Mouse (Mus musculus): ENCODE data around the gene Acer2. TPM values are rescaled to one million over a fixed set of nuclear protein-coding genes. Genes with fewer than 3 reads are reported as not detected.

Acer2 gene
- total RNA-seq, 2 experiments from 2014 or later = 1.9 to 2.1 TPM

GRCm38 (mm10) chr4:86902351-86902750, 28.2 kb downstream of the Acer2 start:
- TF ChIP-seq CTCF (IDR thresholded peaks at IDR 0.05) = no peak

GRCm38 (mm10) chr4:86904969-86905368, 30.8 kb downstream of the Acer2 start:
- intact Hi-C loops (cut with DNase I) = no loop called here
- TF ChIP-seq CTCF (IDR thresholded peaks at IDR 0.05) = peak; percentile 46; the same call in 1 of the 2 replicates
- Histone ChIP-seq H3K4me3 (no peak overlapping the region), H3K27ac (no peak overlapping the region)
- no peak for DNase-seq

More at GRCm38 (mm10) chr4:86902351-86902750, 28.2 kb downstream of the Acer2 start:
- H3K4me3 ChIP-seq = no peak overlapping the region
- DNase-seq = no peak
- intact Hi-C loops (cut with DNase I) = no loop called here
- peak overlapping the region; percentile 56 for H3K27ac ChIP-seq

DNA sequence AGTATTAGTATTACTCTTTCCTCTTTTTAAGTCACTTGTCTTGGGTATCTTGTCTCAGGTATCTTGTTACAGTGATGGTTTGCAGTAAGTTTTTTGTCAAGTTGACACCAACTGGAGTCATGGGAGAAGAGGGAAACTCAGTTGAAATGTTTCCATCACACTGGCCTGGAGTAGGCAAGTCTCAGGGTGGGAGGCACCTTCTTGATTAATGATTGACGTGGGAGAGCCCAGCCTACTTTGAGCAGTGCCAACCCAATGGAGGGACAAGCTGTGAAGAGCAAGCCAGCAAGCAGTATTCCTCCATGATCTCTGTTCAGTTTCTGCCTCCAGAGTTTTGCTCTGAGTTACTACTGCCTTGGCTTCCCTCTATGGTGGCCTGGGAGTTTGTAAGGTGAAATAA, 31.7 kb downstream of the Acer2 start:
- no peak for DNase-seq
- no peak overlapping the region for H3K27ac ChIP-seq
- no peak overlapping the region for H3K4me3 ChIP-seq
- intact Hi-C loops (cut with DNase I) = no loop called here
- TF ChIP-seq CTCF (IDR thresholded peaks at IDR 0.05) = no peak

GRCm38 (mm10) chr4:86911576-86912341, 37.6 kb downstream of the Acer2 start:
- H3K27ac ChIP-seq = no peak overlapping the region
- TF ChIP-seq CTCF (IDR thresholded peaks at IDR 0.05) = no peak
- intact Hi-C loops (cut with DNase I) = no loop called here

DNA sequence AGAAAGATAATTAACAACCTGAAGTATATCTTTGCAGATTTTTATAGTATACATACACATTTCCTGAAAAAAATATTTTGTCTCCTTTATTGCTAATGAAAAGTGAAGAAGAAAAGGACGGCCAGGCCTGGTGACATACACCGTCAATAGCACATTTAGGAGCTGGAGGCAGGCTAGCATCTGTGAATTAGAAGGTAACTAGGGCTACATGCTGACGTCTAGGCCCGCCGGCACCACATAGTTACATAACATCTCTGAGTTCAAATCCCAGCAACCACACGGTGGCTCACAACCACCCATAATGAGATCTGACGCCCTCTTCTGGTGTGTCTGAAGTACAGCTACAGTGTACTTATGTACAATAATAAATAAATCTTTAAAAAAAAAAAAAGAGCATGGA, 38.6 kb downstream of the Acer2 start:
- intact Hi-C loops (cut with DNase I) = no loop called here
- DNase-seq = no peak
- H3K27ac ChIP-seq = no peak overlapping the region
- H3K4me3 ChIP-seq = no peak overlapping the region
- TF ChIP-seq CTCF (IDR thresholded peaks at IDR 0.05) = no peak

More at GRCm38 (mm10) chr4:86911576-86912341, 37.6 kb downstream of the Acer2 start:
- DNase-seq = no peak
- H3K4me3 ChIP-seq = no peak overlapping the region

GRCm38 (mm10) chr4:86916062-86916461, 41.9 kb downstream of the Acer2 start:
- intact Hi-C loops (cut with DNase I) = no loop called here

DNA sequence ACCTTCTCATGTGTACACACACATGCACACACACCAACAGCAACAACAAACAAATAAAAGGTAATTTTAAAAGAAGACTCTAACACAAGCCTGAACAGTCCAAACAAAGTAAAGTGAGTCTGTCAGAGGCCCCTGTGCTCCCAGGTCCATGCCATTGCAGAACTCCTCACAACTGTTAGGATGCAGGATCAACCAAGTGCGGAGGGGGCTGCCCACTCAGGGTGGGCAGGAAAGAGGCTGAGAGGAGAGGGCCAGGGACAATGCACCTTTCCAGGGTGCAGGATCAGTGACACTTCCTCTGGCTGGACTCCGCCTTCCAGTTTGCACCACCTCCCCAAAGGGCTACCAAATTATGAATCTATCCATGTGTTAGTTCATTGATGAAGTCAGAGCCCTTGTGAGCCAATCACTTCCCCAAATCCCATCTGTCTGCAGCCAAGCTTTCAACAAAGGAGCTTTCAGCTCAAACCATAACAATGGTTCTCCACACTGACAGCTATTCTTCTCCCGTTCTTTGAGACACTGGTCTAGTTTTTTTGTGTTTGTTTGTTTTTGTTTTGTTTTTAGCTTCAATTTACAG, 49.4 kb downstream of the Acer2 start:
- Histone ChIP-seq H3K27ac (no peak overlapping the region), H3K4me3 (no peak overlapping the region)
- intact Hi-C loops (cut with DNase I) = loop anchor here (10.0 kb wide), 1 partner anchor 99 kb away; no protein-coding TSS in a partner anchor
- no peak for TF ChIP-seq CTCF (IDR thresholded peaks at IDR 0.05)
- DNase-seq = no peak

More at GRCm38 (mm10) chr4:86916062-86916461, 41.9 kb downstream of the Acer2 start:
- peak; percentile 44 for TF ChIP-seq CTCF (IDR thresholded peaks at IDR 0.05)
- Histone ChIP-seq H3K27ac (no peak overlapping the region), H3K4me3 (no peak overlapping the region)
- no peak for DNase-seq

GRCm38 (mm10) chr4:86924804-86925458, 50.7 kb downstream of the Acer2 start:
- Histone ChIP-seq H3K4me3 (no peak overlapping the region), H3K27ac (no peak overlapping the region)
- TF ChIP-seq CTCF (IDR thresholded peaks at IDR 0.05) = peak; percentile 96
- intact Hi-C loops (cut with DNase I) = loop anchor here (1.0 to 10.0 kb wide), 2 partner anchors 40 to 100 kb away; no protein-coding TSS in a partner anchor
- peak; percentile 73 for DNase-seq

DNA sequence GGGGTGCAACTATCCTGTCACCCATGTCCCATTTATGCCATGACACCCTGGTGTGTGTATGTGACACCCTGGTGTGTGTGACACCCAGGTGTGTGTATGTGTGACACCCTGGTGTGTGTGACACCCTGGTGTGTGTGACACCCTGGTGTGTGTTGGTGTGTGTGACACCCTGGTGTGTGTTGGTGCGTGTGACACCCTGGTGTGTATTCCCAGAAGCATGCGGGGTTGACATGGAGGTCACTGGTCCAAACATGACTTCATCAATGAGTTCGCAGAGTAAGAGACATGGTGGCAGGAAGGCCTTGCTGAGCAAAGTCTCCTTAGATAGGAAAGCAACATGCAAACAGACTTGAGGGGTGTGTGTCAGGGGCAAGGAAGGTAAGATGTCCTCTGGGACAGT, 52.8 kb downstream of the Acer2 start:
- TF ChIP-seq CTCF (IDR thresholded peaks at IDR 0.05) = no peak
- H3K27ac ChIP-seq = no peak overlapping the region
- H3K4me3 ChIP-seq = no peak overlapping the region
- no peak for DNase-seq
- intact Hi-C loops (cut with DNase I) = loop anchor here (10.0 kb wide), 1 partner anchor 102 kb away; no protein-coding TSS in a partner anchor

DNA sequence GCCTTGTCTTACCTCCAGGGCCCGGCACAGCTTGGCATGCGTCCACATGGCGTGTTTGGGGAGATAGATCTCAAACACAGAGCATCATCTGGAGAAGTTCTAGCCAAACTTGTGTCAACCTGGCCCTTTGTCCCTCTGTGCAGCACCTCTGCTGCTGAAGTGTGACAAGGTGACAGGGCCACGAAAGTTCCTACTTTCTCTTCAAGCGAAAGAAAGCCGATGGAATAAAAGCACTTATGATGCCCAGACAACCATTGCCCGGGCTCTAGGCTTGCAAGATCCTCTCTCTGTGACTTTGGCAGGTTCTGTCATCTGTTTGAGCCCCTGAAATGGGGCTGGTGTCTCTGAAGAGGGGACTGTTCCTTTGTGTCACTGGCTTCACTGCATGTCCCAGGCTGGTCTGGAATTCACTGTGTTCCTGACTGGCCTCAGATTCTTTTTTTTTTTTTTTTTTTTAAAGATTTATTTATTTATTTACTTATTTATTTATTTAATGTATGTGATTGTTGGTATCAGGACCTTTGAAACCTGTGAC, 56.0 kb downstream of the Acer2 start:
- no peak for TF ChIP-seq CTCF (IDR thresholded peaks at IDR 0.05)
- Histone ChIP-seq H3K4me3 (peak overlapping the region; percentile 66), H3K27ac (no peak overlapping the region)
- no peak for DNase-seq
- intact Hi-C loops (cut with DNase I) = no loop called here

- intact Hi-C loops (cut with DNase I) = no loop called here
- no peak overlapping the region for H3K27ac ChIP-seq
- H3K4me3 ChIP-seq = peak overlapping the region; percentile 66
- TF ChIP-seq CTCF (IDR thresholded peaks at IDR 0.05) = no peak
- peak; percentile 25 for DNase-seq
Measured at GRCm38 (mm10) chr4:86930636-86931456, 56.6 kb downstream of the Acer2 start.

DNA sequence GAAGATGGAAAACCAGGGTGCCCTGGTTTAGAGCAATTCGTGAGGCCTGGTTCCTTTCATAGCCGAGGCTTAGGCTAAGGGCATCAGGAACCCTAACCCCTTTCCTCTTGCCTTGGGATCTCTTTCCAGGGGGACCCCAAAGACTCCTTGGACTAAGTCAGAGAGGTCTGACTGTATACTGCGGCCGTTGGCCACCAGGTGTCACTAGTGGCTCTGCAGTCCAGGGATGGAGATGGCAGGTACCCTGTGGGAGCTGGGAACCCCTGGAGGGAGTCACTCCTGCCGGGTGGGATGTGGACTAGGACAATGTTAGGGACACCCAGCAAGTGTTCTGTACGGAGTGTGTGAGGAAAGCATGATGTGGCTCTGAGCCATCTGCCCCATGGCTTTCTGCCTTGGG, 58.8 kb downstream of the Acer2 start:
- DNase-seq = no peak
- Histone ChIP-seq H3K27ac (no peak overlapping the region), H3K4me3 (no peak overlapping the region)
- TF ChIP-seq CTCF (IDR thresholded peaks at IDR 0.05) = peak; percentile 29; the same call in 1 of the 2 replicates
- intact Hi-C loops (cut with DNase I) = no loop called here

All from gastrocnemius, adult 2 months (tissue).